Mouse (Mus musculus) Muller cell, postnatal 12 days (primary cell): ENCODE data around the gene H13.

Experiments
- DNase-seq: peaks from one replicate; pipeline ENCODE4 v3.0.0-alpha.2; 2015; ENCODE audit errors: inconsistent ontology term

The H13 gene

DNA sequence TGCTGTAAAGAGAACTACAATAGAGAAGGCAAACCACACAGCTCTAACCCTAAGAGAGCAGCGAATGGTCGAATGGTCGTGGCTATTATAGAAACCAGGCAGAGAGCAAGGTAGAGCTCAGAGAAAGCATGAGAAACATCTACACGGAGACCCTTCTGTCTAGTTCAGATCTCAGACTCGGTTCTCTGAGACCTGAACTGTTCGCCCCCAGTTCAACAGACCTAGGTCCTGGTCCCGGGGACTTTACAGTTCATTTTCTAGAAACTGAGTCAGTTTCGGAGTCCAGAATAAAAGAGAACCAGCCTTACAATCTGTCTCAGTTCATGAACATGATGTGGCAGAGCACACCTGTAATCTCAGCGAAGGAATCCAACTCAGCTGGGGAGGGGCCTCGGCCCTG, 65.2 kb downstream of the H13 start:
- peak; percentile 43 for DNase-seq

DNA sequence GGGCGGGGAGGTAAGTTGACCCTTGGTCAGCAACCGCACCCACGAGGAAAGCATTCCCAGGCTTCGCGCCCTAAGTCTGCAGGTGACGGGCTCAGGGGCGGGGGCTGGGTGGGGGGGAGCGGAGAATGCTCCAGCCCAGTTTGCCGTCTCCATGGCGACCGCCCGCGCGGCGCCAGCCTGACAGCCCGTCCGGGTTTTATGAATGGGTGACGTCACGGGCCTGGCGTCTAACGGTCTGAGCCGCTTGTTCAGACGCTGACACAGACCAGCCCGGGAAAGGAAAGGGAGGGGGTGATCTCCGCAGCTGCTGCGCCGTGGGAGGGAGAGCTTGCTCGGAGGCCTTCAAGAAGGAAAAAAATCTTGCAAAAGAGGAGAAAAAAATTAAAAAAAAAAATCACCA, 65.7 kb downstream of the H13 start:
- peak; percentile 97 for DNase-seq

DNA sequence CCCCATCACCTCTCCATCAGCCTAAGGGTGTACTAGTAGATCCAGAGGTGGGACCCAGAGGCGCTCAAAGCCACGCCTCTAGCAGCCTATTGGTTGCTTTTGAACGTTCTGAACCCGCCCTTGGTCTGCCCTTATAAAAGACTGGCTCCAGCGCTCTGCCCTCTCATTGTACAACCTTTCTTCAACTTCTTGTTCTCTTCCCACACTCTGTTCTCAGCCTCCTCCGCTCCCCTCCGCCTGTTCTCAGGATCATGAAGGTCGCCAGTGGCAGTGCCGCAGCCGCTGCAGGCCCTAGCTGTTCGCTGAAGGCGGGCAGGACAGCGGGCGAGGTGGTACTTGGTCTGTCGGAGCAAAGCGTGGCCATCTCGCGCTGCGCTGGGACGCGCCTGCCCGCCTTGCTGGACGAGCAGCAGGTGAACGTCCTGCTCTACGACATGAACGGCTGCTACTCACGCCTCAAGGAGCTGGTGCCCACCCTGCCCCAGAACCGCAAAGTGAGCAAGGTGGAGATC, 66.9 kb downstream of the H13 start, which contains the start of gene Id1:
TSS of gene Id1 (plus strand) at position 162 of the 512 bp plus-strand sequence.
- peak; percentile 93 for DNase-seq

DNA sequence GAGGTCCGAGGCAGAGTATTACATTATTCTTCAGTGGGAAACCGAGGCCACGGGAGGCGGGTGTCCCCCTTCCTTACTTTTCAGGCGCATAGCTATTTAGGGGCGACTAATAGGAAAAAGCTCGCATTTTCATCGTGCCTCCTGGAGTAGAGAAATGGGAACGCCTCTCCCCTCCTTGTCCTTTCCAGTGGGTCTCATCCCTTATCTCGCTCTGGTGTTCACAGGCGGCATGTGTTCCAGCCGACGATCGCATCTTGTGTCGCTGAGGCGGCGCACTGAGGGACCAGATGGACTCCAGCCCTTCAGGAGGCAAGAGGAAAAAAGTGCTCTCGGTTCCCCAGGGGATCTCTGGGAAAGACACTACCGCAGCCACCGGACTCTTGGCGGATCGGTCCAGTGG, 67.5 kb downstream of the H13 start:
- DNase-seq: peak; percentile 55

DNA sequence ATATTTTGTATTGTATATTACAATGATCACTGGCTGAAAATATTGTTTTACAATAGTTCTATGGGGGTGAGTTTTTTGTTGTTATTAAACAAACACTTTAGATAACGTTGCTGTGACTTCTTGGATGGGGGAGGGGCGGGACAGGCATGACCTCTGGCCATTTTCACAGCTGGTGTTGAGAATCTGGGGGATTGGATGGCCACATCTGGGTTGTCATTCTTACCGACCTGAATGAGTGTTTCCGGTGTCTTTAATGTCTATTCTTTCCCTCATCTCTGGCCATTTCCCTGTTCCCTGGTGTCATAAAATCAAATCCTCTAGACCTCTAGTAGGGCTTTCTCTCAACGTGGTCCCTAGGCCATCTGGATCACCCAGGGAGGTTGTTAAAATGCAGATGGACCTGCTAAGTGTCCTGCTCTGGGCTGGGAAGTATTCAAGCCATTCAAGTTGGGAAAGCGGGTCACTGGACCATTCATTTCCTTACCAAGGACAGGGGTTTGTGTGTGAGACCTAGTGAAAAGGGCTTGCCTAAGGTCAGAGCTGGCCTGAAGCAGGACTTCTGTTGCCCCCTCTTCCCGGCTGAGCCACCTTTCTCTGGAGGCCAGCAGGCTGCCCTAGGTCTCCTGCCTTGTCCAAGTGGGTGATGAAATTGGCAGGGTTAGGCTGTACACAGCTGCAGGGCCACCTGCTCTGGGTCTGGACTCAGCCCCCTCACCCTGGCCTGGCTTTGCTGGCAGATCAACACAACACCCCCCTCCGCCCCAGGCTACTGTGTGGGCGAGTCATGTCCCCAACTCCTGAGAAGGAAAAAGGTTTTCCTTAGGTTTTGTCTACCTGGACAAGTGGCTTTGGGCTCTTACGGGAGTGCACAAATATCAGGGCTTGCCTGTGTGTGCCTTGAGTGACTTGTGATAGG, 68.3 kb downstream of the H13 start:
- DNase-seq: peak; percentile 58

DNA sequence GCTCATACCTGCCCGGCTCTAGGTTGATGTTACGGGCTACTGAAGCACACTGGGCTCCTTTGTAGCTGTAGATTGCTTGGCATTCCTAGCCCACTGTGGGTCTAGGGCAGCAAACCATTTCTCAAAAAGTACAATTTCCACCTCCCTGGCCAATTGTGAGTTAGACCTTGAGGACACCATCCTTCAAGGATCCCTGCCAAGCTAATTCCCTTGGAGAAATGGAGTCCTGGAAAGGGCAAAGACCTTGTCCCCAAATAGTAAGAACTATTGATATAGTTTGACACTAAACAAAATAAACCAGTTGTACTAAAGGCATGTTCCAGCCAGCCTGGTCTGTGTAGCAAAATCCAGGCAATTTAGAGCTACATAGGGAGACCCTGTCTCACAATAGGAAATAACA, 69.1 kb downstream of the H13 start:
- no peak for DNase-seq

DNA sequence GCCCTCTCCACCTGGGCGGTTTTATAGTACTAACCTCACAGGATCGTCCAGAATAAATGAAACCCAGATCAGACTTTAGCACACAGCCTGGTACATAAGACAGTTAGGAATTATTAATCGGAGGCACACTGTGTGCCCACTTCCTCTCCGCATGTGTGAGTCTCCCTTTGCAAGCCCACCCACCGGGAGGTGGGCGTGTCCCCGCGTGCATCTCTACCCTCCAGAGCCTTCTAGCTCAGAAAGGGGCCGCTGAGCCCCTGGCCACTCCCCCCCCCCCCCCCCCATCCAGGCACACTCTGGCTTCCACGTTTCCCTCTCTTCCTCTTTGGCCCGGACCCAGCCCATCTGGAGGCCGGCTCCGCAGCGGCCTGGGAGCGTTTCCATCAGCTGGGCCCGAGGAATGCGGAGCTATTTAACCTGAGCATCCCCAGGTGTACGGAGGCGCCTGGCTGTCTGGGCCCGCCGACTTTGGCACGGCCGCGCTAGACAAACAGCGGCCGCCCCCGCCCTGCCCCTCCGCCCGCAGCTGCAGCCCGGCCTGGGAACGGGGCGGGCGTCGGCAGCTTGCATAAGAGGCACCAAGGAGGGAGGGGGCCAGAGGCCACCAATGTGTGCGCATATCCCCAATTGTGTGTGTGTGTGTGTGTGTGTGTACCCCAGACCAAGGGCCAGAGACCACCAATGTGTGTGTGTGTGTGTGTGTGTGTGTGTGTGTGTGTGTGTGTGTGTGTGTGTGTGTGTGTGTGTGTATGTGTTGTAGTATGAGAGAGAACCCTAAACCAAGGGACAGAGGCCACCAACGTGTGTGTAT, 70.0 kb downstream of the H13 start:
- peak; percentile 95 for DNase-seq

DNA sequence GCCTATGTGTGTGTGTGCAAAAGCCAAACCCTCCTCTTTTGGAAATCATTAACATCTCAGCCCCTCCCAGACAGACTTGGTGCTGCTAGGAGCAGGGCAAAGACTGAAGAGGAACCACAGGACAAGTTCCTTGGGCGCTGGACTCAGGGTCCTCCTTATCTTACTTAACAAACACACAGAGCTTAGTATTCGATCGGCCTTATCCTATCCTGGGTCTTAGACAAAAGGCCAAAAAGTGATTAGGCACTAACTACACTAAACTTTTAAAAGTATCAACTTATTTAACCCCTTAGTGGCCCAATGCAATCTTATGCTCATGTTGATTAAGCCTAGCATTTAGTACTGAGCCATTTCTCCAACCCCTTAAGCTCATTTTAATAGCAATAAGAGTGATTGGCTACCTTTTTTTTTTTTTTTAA, 70.6 kb downstream of the H13 start:
- DNase-seq: peak; percentile 54

DNA sequence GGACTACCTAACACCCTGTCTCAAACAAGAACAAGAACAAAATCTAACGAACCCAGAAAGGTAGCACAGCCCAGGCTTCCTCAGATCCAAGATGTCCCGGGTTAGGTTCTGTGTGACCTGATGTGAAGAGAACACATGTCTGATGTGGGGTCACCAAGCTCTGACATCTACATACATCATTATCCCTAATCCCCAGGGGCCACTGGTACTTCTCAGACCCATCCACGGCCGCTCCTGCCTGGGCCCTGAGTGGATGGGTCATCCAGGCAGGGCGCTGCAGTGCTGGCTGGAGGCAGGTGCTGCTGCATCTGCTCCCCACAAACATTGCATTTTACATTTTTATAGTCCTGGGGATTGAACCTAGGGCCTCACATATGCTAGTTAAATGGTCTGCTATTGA, 71.2 kb downstream of the H13 start:
- no peak for DNase-seq

DNA sequence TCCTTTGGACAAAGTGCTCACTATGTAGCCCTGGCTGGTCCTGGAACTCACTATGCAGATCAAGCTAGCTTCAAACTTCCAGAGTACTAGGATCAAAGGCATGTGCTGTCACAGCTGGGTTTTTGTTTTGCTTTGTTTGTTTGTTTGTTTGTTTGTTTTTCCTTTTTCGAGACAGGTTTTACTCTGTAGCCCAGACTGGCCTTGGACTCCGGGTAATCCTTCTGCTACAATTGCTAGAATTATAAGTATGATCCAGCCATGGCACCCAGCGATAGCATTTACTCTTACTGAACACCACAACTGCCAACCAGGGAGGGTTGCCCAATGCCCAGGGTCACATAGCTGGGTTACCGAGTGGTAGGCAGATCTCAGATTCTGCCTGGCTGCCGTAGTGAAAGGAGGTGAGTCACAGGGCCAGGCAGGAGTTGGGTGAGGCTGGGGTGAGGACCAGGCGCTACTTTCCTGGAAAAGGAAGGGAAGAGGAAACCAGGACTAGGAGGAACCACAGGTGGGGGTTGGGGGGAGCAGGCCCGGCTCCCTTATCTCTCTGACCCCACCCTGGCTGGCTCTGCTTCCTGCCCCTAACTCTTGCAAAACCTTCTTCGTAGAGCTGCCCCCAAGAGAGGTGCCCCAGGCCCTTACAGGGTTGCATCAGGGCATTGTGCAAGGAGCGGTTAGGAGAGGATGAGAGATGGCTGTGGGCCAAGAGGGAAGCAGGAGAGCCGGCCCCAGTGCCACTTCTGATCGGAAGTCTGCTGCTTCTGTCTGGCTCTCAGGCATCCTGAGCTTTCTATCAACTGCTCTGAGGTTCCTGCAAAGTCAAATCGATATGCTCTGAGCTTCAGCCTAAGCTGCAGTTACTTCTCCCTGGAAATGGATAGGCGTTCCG, 72.1 kb downstream of the H13 start:
- peak; percentile 87 for DNase-seq

DNA sequence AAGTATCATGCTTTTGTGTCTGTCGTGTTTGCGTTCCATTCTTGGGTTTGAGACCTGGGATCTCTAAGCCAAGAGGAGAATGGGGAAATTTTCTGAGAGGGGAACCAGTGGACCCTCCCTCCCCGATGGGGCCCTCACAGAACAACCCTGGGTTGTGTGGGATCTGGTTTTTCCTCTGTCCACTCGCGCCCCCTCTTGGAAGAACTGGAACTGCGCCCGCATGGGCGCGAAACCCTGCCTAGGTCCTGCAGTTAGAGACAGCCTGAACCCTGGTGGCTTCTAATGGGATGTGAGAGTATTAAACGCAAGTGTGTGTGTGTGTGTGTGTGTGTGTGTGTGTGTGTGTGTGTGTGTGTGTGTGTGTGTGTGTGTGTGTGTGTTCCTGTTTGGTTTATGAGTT, 73.2 kb downstream of the H13 start:
- no peak for DNase-seq

DNA sequence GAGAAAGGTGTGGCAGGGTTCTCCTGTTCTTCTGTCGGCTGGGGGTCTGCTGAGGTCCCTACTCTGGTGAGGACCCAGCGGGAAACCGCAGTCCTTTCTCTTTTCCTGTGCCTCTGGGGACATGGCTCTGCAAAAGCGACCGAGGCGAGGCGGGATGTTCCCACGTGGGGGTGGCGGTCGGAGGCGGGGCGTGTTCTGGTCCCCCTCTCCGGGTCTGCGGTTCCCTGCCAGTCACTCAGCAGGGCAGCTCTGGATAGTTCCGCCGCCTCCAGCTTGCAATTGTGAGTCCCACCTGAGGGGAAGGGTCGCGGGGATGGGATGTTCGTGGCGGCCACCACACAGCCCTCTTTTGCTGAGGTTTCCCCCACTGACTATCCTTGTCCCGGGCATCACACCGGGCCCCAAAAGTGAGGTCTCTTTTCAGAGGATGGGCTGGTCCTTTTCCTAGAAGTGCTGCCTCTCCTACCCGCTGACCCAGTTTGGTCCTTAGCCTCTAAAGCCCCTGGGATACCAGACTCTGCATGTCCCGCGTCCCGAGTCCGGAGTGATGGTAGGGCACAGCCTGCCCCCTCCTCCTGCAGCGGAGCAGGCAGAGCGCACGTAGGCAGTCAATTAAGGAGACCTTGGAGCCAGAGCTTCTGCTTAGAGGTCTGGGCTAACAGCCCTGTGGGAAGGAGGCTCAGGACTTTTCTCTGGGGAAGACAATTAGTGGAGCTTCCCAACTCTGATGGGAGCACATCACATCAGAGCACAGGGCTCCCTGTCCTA, 84.9 kb downstream of the H13 start, which contains the start of gene Cox4i2:
TSS of gene Cox4i2 (plus strand) at position 230 of the 768 bp plus-strand sequence.
- no peak for DNase-seq

DNA sequence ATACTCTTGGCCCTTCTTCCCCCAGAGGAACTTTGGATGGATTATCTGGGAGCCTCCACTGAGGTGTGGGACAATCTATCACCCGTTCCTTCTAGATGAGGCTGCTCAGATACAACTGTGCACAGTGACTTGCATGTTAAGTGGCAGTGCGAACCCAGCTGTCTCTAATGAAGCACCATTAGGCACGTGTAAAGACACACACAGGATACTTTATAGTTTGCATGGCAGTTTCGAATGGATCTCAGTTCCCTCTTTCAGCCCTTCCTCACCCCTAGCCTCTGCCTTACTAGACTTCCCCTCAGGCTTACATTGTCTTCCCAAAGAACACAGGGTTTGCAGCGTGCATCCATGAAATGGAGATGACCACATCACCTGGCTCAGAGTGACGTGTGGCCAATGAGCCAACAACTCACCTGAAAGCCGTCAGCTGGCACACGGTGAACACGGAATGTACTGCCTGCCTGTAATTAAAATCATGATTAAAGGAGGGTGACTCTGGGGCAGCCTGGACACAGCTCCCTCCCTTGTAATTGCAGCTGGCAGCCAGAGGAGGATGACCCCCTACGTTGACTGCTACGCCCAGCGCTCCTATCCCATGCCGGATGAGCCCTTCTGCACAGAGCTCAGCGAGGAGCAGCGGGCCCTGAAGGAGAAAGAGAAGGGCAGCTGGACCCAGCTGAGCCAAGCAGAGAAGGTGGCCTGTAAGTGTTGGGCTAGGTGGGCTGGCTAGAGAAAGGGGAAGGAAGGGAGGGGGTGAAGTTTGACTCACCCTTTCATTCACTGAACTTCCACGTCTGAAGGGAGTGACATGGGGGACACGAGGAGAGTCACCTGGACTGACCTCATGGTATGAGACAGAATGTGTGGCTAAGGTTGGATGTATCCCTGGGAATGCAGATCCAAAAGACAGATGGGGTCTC, 87.5 kb downstream of the H13 start:
- DNase-seq: no peak

DNA sequence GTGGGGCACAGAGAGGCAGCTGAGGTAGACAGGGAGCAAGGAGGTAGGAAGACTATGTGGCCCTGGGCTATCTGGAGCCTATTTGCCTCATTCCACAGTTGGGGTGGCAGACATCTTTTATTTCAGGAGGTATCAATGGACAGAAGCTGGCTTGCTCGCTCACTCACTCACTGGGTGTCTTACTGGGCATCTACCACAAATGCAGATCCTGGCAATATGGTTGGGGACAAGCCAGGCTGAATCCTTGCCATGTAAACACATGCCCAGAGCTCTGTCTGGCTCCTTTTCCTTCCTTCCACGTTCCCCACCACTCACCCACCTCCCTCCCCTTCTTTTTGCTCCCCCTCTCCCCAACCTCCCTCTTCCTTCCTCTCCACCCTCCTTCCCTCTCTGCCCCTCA, 88.2 kb downstream of the H13 start:
- no peak for DNase-seq
